Mouse (Mus musculus) layer of hippocampus, postnatal 14 days (tissue): ENCODE measurements around the gene Ctf1. TPM values are rescaled to one million over a fixed set of nuclear protein-coding genes. Genes with fewer than 3 reads are reported as not detected.

Experiments
- DNase-seq, 2 experiments: peaks; one replicate each; pipeline ENCODE4 v3.0.0; 2021 to 2022; ENCODE audit warnings: low spot score in 2 of 2, mixed read lengths in 1 of 2
- long read RNA-seq, 2 experiments: library from polyadenylated mRNA; stranded (forward); transcript quantifications; one replicate each; pipeline ENCODE4 v2.0.0; 2021
- total RNA-seq, 2 experiments: library from RNA; stranded (reverse); gene quantifications; 2 replicates each; pipeline ENCODE4 v1.2.3; 2021

The Ctf1 gene
- total RNA-seq, result 1 to 10 TPM; 3.2 to 5.4 TPM
- long read RNA-seq, experiment 1, partial matches to known transcripts, result 0 of 2 reads
- long read RNA-seq, experiment 1, other reads (novel, unspliced or antisense), result 0 of 2 reads
- long read RNA-seq, experiment 2, partial matches to known transcripts, result 0 of 7 reads
- long read RNA-seq, experiment 2, other reads (novel, unspliced or antisense), result 3 of 7 reads

DNA sequence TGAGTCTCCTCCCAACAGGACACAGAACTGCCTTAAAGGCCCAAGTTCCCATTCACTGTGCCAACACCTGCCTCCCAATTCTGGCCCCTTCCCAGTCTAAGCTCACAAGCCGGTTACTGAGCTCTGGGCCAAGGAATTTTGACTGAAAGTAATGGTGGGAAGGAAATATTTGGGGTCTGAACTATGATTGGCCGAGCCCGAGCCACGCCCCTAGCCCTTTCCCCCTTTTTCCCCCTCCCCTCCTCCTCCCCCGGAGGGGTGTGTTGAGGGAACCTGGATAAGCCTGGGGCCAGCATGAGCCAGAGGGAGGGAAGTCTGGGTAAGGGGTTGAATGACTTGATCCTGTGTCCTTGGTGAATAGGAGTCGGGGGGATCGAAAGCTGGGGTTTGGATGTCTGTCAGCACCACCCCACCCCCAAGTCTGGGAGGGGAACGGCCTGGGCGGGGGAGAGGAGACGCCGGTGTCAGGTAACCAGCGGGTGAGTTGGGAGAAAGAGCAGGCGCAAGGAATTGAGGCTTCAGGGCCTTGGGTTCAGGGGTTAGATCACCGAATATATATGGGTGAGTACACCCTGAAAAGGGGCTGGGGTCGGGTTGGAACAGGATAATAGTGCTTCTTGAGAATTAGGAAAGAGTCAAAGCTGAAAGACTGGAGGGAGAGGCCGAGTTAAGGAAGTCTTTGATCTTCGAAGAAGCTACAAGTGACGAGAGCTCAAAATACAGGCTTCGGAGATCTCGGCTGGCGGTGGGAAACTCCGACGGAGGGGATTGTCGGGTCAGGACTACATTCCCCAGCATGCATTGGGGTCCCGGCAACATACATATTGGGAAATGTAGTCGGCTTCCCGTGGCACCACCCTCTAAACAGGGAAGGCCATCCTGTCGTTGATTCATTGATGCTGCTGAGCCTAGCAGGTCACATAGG, at the start of gene Ctf1:
Ctf1 (plus strand) TSS at position 276 of the 925 bp plus-strand sequence.
- peak; percentile 67 to 81 for DNase-seq

DNA sequence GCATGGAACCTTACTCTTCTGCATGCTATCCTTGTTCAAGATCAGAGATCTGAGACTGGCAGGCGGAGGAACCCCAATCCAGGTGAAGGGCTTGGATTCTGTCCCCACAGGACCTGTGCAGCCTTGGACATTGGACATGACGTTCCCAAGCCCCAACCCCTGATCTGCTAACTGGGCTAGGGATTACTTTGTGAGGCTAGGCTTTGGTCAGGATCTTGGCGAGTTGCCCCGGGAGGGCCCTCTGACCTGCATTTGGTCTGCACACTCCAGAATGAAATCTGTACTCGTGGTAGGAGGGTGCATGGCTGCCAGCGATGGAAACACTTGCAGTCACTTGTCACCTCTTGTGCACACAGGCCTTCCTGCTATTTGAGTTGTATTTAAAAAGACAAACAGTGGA, 49.6 kb upstream of the Ctf1 start:
- no peak for DNase-seq

DNA sequence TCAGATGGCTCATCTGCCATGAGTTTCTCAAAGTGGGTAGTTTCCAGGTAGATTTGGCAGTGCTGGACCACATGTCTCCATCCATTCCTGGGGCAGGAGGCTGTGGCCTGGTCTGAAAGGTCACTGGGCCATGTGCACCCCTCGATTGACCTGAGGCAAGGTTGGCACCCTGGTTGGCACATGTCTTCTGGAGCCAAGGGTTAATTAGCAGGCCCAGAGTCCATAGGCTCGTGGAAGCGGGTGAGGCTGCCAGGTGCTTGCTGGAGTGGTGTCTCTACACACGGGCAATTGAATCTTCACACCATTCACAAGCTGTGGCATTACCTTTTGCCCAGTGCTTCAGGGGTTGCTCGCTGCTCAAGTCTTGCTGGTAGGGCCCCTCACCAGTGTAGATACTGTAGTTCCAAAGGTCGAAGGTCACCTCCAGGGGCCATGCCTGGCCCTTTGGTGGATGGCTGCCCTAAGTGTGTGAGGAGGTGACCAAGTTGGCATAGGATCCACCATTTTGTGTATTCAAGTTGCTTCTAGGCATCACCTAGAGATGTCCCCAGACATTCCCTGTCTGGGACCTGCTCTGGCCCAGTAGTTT, 46.4 kb upstream of the Ctf1 start:
- no peak for DNase-seq

DNA sequence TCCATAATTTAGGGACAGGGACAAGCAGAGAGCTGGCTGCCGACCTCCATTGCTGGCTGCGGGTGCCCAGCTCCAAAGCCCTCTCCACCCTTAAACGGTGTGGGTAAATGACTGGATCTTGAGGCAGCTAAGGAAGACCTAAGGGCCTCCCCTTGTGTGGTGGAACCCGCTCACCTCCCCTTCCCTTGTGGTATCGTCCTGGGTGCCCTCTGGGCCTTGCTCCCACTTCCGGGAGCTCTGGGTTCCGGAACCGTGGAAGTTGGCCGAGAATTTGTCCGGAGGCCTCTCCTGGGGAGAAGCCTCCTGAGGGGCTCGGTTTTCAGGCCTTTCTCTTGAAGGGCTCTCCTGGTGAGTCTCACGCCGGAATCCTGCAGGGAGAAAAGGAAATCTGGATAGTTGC, 45.9 kb upstream of the Ctf1 start:
- no peak for DNase-seq

DNA sequence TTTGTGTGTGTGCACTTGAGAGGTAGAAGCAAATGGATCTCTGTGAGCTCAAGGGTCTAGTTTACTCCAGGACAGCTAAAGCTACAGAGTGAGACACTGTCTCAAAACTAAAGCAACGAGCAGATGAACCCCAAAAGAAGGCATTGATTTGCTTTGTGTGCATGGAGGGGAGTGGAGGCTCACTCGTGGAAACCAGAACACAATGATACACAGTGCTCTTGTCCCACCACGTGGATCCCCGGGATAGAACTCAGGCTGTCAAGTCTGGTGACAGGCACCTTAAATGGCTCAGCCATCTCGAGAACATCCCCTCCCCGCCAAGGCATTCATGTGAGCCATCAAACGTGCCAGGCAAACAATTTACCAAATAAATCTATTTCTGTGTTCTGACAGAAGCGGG, 45.4 kb upstream of the Ctf1 start:
- peak; percentile 26 to 55 for DNase-seq

DNA sequence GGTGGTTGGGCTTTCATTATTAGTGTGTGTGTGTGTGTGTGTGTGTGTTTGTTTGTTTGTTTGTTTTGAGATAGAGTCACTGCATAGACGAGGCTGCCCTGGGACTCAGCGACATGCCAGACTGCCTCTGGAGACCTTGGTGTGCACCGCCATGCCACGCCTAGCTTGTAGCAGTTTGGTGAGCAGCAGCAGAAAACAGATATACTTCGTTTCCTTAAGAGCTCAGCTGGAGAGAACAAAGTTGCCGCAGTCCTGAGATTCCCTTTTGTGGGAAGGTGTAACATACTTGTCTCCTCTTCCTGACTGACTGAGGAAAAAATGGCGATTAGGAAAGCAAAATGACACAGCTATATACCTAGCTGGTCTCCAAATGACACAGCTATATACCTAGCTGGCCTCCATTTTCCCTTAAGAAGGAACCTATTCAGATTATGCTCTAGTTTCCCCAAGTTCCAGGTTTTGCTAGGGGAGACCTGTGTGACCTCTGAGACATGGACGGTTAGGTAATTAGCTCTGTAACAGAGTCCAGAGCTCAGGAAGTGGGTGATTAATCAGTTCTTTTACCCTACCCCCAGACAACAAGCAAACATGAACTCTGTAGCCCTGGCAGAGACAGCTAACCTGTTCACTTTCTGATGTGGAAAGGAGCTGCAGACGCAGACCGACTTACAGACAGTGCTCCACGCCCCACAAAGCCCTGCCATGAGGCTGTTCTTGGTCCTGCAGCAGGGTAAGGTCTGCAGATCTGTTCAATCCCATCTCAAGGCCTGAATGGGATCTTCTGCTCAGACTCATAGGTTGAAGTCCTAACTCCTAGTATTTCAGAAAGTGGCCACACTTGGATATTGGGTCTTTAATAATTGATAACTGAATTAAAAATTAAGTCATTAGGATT, 40.4 kb upstream of the Ctf1 start:
- DNase-seq, result no peak

DNA sequence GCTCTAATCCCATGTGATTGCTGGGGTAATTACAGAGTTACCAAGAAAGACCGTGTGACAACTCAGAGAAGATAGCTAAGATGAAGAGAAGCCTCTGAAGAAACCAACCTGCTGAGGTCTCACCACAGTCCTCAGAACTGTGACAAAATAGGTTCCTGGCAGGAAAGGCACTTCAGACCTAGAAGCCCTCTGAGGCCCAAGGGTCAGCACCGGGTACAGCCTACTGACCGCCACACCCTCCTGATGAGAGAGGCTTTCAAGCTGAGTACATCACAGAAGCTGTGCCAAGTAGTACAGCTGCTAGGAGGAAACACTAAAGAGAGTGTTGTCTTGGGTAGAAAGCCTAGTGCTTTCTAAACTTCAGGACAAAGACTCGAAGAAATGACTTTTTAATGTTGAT, 39.8 kb upstream of the Ctf1 start:
- no peak for DNase-seq

DNA sequence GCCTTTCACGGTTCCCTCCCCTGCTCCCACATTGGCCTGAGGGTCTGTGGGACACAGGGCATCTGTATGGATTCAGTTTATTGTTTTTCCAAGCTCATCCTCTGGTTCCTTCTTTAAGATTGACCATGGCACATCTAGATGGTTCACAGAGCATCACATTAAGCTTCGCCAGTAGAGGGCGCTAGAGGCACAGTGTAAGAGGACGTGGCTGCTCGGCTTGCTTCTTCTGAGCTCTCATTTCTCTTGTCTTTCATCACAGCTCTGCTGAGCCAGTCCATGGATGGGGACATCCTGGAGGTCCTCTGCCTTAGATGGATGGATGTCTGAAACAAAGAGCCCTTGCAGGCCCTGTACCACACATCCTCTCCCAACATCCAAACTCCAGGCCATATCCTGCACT, 37.6 kb upstream of the Ctf1 start:
- peak; percentile 81 to 92 for DNase-seq

DNA sequence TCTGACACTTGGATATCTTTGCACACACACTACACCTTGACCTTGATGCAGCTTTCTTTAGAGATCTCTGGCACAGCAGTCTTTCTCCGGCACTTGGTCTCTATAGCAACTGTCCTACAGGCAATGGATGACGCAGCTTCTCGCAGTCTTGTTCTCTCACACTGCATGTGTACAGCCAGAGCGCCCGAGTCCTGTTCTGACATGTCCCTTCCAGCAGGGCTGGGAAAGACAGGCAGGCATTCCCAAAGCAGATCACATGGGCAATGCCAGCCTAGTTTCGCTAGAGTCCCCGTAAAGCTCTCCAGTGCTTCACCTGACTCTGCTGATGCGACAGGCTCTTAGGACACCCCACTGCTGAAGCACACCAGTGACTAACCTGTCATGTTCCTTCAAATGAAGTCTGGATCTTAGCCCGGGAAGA, 37.1 kb upstream of the Ctf1 start:
- peak in 1 of 2 experiments; percentile 14 for DNase-seq

DNA sequence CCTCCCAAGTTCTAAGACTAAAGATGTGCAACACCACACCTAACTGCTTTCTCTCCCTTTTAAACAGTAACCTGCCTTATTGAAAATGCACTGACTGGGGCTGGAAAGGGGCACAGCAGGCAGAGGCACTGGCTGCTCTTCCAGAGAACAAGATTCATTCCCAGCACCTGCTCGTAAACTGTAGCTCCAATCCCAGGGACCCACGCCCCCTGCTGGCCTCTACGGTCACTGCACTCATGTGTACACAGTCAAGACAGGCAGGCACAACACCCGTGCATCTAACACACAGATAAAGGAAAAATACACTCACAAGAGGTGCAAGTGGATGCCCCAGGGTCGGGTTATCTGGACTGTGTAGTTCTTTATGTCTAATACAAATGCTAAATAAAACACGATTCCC, 35.5 kb upstream of the Ctf1 start:
- peak; percentile 20 to 36 for DNase-seq

DNA sequence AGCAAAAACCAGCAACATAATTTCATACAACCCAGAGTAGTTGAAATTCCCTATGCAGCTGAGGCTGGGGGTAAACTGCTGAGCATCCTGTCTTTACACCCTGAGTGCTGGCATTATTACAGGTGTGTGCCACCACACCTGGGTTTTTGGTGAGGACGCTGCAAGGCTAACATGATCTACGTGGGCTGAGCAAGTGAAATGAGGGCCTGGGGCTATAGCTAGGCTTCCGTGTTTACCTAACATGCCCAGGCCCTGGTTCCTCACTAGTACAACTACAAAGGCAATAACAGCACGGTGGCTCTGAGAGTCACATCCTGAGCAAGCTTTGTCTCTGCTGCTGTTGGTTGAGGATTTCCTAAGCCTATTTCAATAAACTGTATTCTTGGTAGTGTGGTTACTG, 34.9 kb upstream of the Ctf1 start:
- no peak for DNase-seq

DNA sequence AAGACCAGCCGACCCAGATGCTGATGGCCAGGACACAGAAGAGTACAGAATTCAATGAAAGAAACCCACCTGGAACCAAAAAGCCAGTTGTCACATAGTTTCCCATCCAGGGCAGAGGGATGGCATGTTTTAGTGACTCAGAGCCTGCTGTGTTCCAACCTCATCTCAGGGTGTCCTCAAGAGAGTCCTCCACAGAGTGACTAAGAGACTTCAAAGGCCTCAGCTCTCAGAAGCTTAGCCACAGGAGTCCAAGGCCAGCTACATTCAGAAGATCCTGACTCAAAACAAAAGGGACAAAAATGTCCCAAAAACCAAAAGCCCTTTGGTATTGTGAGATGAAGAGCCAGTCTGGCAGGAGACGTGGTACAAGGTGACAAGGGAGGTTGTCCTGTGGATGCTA, 33.7 kb upstream of the Ctf1 start:
- DNase-seq, result no peak

DNA sequence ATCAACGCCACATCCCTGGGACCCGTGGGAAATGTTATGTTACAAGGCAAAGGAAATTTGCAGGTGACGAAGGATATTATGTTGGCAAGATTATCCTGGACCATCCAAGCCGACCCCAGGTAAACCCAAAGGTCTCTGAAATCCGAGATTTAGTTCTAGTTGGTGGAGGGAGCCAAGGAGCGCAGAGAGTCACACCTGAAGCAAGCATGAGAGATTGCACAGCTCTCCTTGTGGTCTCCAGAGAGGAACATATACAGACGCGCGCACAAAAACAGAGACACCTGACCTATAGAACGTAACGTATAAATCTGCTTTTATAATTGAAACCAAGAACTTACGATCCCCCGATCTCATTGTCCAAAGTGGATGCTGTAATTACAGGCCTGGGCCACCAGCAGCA, 32.0 kb upstream of the Ctf1 start:
- no peak for DNase-seq

DNA sequence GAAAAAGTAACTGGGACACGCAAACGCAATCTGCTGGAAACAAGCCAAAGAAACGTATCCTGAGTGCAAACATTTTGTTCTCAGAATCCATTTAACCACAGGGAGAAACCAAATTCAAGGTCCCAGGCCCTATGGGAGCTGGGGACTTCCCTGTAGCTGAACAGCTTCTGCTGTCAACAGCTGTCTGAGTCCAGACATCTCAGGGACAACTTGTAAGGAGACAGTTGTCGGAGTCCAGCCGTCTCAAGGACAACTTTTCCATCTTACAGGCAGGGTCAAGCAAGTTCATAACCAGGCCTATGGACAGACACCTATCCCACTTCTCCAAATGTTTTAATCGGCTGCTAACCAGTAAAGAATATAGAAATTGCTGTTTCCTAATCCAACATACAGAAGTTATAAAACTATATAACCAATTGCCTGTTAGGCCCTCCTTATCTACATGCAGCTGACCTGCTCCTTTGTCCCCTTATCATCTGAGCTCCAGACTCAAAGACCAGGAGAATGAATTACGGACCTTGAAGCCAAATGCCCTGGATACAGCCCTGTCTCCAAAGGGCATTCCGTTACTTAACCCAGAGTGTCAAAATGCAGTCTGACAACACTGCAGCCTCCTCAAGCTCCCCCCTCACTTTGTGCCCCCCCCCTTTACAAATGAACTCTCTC, 30.5 kb upstream of the Ctf1 start:
- DNase-seq, result no peak

DNA sequence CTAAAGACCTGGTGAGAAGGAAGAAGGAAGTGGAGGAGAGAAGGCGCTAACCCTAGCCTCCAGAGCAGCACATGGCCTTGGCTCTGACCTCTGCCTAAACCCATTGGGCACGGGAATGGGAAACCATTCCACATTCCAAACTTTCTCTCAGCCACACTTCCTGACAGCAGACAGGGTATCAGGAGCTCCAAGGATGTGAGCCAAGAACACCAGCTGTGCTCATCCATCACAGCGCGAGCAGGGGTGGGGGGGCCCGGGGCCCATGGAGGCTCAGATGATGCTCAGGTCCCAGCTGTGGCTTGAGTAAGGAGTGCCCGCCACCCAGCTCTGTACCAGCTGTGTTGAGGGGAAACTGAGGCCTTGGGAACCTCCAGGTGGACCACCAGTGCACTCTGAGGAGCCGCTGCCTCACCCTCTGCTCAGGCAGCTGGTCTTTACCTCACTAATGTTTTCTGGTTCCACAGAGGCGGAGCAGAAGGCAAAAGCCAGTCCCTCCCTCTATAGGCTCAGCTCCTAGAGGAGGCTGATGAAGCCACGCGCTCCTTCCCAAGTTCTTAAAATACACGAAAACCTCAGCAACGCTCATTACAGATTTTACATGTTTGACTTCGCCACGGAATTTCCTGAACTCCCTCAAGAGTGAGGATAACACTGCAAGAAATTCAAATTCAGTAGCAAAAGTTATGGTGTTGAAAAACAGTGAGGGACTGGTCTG, 27.1 kb upstream of the Ctf1 start:
- DNase-seq, result no peak

DNA sequence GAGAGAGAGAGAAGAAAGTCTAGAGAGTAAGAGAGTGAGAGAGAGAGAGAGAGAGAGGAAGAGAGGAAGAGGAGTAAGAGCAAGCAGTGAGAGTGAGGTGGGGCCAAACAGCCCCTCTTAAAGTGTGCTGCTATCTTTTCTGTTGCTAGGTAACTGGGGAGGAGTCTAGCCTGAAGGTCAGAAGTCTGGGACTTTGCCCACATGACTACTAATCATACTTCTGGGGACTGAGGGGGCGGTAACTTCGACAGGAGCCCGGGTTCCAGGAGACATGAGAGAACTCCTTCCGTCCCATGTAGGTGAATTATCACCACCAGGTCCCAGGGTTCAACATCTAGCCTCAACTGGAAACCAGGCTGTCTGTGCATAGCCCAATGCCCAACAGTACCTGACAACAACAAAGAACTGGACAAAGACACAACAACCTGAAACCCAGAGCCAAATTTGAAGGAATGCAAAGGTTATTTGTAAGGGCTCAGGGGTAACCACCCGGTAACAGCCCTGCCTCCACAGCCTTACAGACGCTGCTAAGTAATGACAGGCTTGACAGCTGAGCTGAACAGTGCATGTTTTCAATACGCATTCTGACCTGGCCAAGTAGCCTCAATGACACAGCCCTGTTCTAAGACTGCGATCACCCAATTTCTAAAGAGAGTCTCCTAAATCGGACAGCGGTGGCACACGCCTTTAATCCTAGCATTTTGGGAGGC, 25.6 kb upstream of the Ctf1 start:
- DNase-seq, result no peak

DNA sequence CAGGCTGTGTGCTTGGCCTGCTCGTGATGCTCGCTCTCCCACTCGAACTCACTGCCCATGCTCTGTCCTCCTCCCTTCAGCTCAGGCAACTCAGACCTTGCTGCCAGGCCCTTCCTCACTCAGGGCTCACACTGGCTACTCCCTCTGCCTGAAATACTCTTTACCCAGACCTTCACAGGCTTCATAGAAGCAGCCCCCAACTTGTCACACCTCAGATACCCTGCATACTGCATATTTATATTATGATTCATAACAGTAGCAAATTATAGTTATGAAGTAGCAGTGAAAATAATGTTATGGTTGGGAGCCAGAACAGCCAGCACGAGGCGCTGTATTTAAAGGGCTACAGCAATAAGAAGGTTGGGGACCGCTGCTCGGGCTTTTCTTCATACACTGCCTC, 23.6 kb upstream of the Ctf1 start:
- no peak for DNase-seq

DNA sequence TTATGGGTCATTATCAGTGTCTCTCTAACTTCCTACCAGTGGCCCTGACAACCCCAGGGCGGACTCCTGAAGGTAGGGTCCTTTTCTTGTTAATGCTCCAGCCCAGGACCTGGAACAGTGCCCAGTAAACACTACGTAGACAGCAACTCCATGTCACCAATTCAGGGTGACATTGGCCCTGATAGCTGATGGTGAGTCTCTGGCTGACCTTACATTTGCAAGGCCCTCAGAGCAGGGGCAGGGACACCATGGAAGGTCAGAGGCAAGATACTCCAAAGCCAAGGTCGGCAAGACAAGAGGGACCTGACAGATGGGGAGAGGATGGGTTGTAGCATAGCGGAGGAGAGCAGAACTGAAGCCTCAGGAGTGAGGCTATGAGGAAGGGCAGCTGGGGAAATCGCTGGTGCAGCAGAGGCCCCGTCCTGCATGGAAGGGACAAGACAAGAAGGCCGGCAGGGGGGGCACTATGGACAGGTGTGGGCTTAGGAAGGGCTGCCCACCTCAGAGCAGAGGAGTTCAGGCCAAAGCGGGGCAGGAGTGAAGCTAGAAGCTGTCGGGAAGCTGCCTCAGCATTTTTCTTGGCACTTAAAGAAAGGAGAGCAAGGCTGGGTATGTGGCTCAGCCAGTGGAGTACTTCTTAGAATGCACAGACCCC, 22.8 kb upstream of the Ctf1 start:
- no peak for DNase-seq
